In the genomic region with DNA sequence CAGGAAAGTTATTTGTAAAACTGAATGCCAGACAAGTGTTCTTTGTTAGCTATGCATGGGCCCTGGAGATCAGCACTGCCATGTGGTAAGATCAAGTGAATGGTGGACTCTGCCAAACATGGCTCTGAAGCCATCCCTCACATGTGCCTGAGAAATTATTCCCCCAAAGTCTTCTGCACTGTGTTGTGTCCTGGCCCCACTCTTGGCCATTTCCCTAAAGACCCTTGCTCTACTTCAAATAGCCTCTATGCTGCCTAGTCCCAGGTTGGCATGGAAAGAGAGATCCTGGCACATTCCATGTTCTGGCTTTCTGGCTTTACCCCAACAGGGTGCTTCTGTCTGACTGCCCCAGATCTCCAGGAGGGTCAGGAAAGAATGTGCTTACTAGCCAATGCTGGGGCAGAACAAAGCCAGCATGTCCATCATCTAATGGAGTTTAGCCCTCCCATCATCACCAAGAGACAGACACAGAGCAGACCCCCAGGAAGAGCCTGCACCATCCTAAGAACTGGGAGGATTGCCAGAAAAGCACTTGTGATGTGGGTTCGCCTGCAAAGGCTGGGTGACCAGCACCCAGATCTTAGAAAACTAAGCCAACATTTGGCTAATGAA, we compare ENCODE assay signal across 27 mouse cellular contexts.
DNase-seq lines count a peak whose midpoint lies in the region; ATAC-seq lines count a peak whose summit lies in the region.
"Had no signal": no experiment of that assay in that cellular context is flagged by ENCODE, and none has a peak within 500 bp of the region (broad histone marks: within the 10 kb centered on the region; RNA-seq: fewer than 3 reads in every experiment).

No protein-coding gene starts in this region.

- no peaks in the 10 kb centered on the region for H3K27me3 ChIP-seq in heart, embryonic 14.5 days (ENCODE audit: control insufficient read depth, insufficient read depth, low read length)
- H3K27me3 ChIP-seq in hindbrain, embryonic 15.5 days = no peaks in the 10 kb centered on the region
- 0 out of 2 replicates have a peak, but pooled peaks cover 3% of the 10 kb centered on the region for H3K27me3 ChIP-seq in hindbrain, embryonic 10.5 days (ENCODE audit: insufficient read depth, poor library complexity, severe bottlenecking)
- H3K27me3 ChIP-seq: forebrain, embryonic 13.5 days; limb, embryonic 15.5 days; megakaryocyte, embryonic 14.5 days; midbrain, embryonic 12.5 days; Patski had no signal

- DNase-seq in cerebellum, adult 11-12 months = peak; percentile 2
- DNase-seq in cerebellum, adult 8-10 months = no peak
- no peak for DNase-seq in heart, adult 18-20 months
- no peak for DNase-seq in hindbrain, embryonic 10.5 days (ENCODE audit: low spot score)
- peak; percentile 12 for DNase-seq in Muller cell, postnatal 12 days (ENCODE audit: inconsistent ontology term)
- DNase-seq: adrenal gland, postnatal 25 days; cerebellum, adult 18-20 months; gastrocnemius, postnatal 14 days; kidney, adult 8-10 months; kidney, postnatal 4 days; liver, embryonic 13.5 days; lung, adult 18-20 months; lung, postnatal 4 days; thymus, postnatal 4 days had no signal

- H3K27ac ChIP-seq in heart, embryonic 14.5 days (replicated peaks in 1 of 2; ENCODE audit: control insufficient read depth in 1 of 2, insufficient read depth in 1 of 2, low read depth in 2 of 2, low read length in 2 of 2) = peak overlapping the region in 1 of 2 experiments; percentile 30; a peak in 1 of 4 replicates
- no peak overlapping the region for H3K27ac ChIP-seq in hindbrain, embryonic 15.5 days (replicated peaks)
- H3K27ac ChIP-seq in hindbrain, embryonic 10.5 days = no peak overlapping the region
- H3K27ac ChIP-seq: forebrain, embryonic 13.5 days; kidney, postnatal 0 days; limb, embryonic 10.5 days; limb, embryonic 15.5 days; liver, embryonic 13.5 days; midbrain, embryonic 12.5 days had no signal

- peaks cover 8 to 20% of the 10 kb centered on the region in 2 experiments for H3K4me1 ChIP-seq in heart, embryonic 14.5 days (ENCODE audit: control insufficient read depth in 2 of 2, insufficient read depth in 2 of 2, low read length in 2 of 2)
- H3K4me1 ChIP-seq in hindbrain, embryonic 15.5 days (replicated peaks) = no peaks in the 10 kb centered on the region
- no peaks in the 10 kb centered on the region for H3K4me1 ChIP-seq in hindbrain, embryonic 10.5 days (replicated peaks)
- H3K4me1 ChIP-seq: forebrain, embryonic 13.5 days; limb, embryonic 15.5 days; liver, embryonic 13.5 days; megakaryocyte, embryonic 14.5 days; midbrain, embryonic 12.5 days had no signal

- 31% methylated on average over 1 of the region's 1 CpGs for WGBS in heart, embryonic 14.5 days
- 77% methylated on average over 1 of the region's 1 CpGs for WGBS in hindbrain, embryonic 15.5 days
- 85% methylated on average over 1 of the region's 1 CpGs for WGBS in hindbrain, embryonic 10.5 days

- ATAC-seq in heart, embryonic 14.5 days (ENCODE audit: insufficient number of reproducible peaks, insufficient read depth, low FRiP score, low read depth) = peak; percentile 40; the same call in 1 of the 2 replicates
- peak; percentile 79 for ATAC-seq in hindbrain, embryonic 15.5 days (ENCODE audit: low FRiP score, low read depth)
- ATAC-seq: forebrain, embryonic 13.5 days; intestine, embryonic 16.5 days; lung, postnatal 0 days; Patski had no signal

- H3K4me3 ChIP-seq in heart, embryonic 14.5 days (ENCODE audit: control insufficient read depth in 1 of 2, insufficient read depth in 1 of 2, low read depth in 1 of 2, low read length in 2 of 2) = no peak overlapping the region
- no peak overlapping the region for H3K4me3 ChIP-seq in hindbrain, embryonic 15.5 days
- no peak overlapping the region for H3K4me3 ChIP-seq in hindbrain, embryonic 10.5 days
- H3K4me3 ChIP-seq: forebrain, embryonic 13.5 days; heart, embryonic 12.5 days; limb, embryonic 10.5 days; limb, embryonic 15.5 days; liver, embryonic 13.5 days; megakaryocyte, embryonic 14.5 days; midbrain, embryonic 12.5 days had no signal

- H3K9ac ChIP-seq in heart, embryonic 14.5 days (ENCODE audit: low read length) = no peak overlapping the region
- H3K9ac ChIP-seq in hindbrain, embryonic 15.5 days = no peak overlapping the region
- H3K9ac ChIP-seq: forebrain, embryonic 13.5 days; heart, embryonic 12.5 days; limb, embryonic 15.5 days; liver, embryonic 13.5 days; midbrain, embryonic 12.5 days had no signal

- no peaks in the 10 kb centered on the region for H3K9me3 ChIP-seq in heart, embryonic 14.5 days (ENCODE audit: control insufficient read depth, low read length)
- no peaks in the 10 kb centered on the region for H3K9me3 ChIP-seq in hindbrain, embryonic 15.5 days
- H3K9me3 ChIP-seq in hindbrain, embryonic 10.5 days = peaks cover 4% of the 10 kb centered on the region; the same call in 1 of the 2 replicates
- H3K9me3 ChIP-seq: forebrain, embryonic 13.5 days; G1E; heart, embryonic 12.5 days; limb, embryonic 10.5 days; limb, embryonic 15.5 days; liver, embryonic 13.5 days; megakaryocyte, embryonic 14.5 days; midbrain, embryonic 12.5 days had no signal

- no peak overlapping the region for H3K4me2 ChIP-seq in heart, embryonic 14.5 days (ENCODE audit: low read length)
- no peak overlapping the region for H3K4me2 ChIP-seq in hindbrain, embryonic 15.5 days
- H3K4me2 ChIP-seq: forebrain, embryonic 13.5 days; heart, embryonic 12.5 days; limb, embryonic 15.5 days; liver, embryonic 13.5 days; midbrain, embryonic 12.5 days had no signal

- H3K36me3 ChIP-seq in heart, embryonic 14.5 days (ENCODE audit: control insufficient read depth, insufficient read depth, low read length) = no peaks in the 10 kb centered on the region
- H3K36me3 ChIP-seq in hindbrain, embryonic 15.5 days = no peaks in the 10 kb centered on the region
- H3K36me3 ChIP-seq in hindbrain, embryonic 10.5 days = no peaks in the 10 kb centered on the region
- H3K36me3 ChIP-seq: G1E; heart, embryonic 12.5 days; limb, embryonic 10.5 days; limb, embryonic 15.5 days; liver, embryonic 13.5 days; midbrain, embryonic 12.5 days had no signal

Comparison
In these comparisons a context has a peak if more than half of its experiments do, and no peak if none do; other contexts are left out.
1. DNase-seq: peak in cerebellum, adult 11-12 months (single experiment) and Muller cell, postnatal 12 days (single experiment); none in cerebellum, adult 8-10 months (single experiment), heart, adult 18-20 months (0 of 2) and hindbrain, embryonic 10.5 days (single experiment).